Mouse (Mus musculus) limb, embryonic 12.5 days (tissue): ENCODE measurements around the gene Tsc22d1. TPM values are rescaled to one million over a fixed set of nuclear protein-coding genes. Genes with fewer than 3 reads are reported as not detected.

Experiments used
- ATAC-seq: fragments of 200-750 bp; cut with Nextera tagmentation; 2 replicates; pipeline ENCODE4 v1.8.0; 2017; ENCODE audit warnings: low read depth, moderate TSS enrichment; ENCODE audit not compliant: insufficient number of reproducible peaks, insufficient read depth, low FRiP score, low TSS enrichment
- H3K27ac ChIP-seq: fragments of 300-500 bp; sonication (generic); 2 replicates; pipeline ENCODE4 v1.5.1; 2016; ENCODE audit warnings: mild to moderate bottlenecking, moderate library complexity
- H3K27me3 ChIP-seq: fragments of 300-500 bp; sonication (generic); 2 replicates; pipeline ENCODE4 v1.6.1; 2016; ENCODE audit warnings: mild to moderate bottlenecking, moderate library complexity
- H3K36me3 ChIP-seq: fragments of 300-500 bp; sonication (generic); 2 replicates; pipeline ENCODE4 v1.6.1; 2016; ENCODE audit warnings: mild to moderate bottlenecking, moderate library complexity
- H3K4me1 ChIP-seq: fragments of 300-500 bp; sonication (generic); replicated peaks from 2 replicates; pipeline ENCODE4 v1.6.1; 2016
- H3K4me2 ChIP-seq: fragments of 300-500 bp; sonication (generic); 2 replicates; pipeline ENCODE4 v1.6.1; 2016; ENCODE audit warnings: mild to moderate bottlenecking, moderate library complexity
- H3K4me3 ChIP-seq: fragments of 300-500 bp; sonication (generic); replicated peaks from 2 replicates; pipeline ENCODE4 v1.5.1; 2016; ENCODE audit warnings: mild to moderate bottlenecking
- H3K9ac ChIP-seq: fragments of 300-500 bp; sonication (generic); replicated peaks from 2 replicates; pipeline ENCODE4 v1.6.1; 2016; ENCODE audit warnings: mild to moderate bottlenecking, moderate library complexity
- H3K9me3 ChIP-seq: fragments of 300-500 bp; sonication (generic); 2 replicates; pipeline ENCODE4 v1.6.1; 2016; ENCODE audit warnings: mild to moderate bottlenecking, moderate library complexity
- WGBS: fragments of 180-500 bp; shearing (Covaris S2); methylation state at CpG from one replicate; pipeline ENCODE4 v1.1.7; 2016; 5-methylcytosine and 5-hydroxymethylcytosine counted together
- polyA plus RNA-seq: library from polyadenylated mRNA; unstranded; fragments of >200 nt; fragmentation: Nextera tagmentation; extraction: Ambion mirVana; gene quantifications from 2 replicates; pipeline ENCODE4 v1.2.1, GENCODE M21; 2016

The Tsc22d1 gene
- polyA plus RNA-seq, 1 experiment from 2014 or later: 610 TPM

DNA sequence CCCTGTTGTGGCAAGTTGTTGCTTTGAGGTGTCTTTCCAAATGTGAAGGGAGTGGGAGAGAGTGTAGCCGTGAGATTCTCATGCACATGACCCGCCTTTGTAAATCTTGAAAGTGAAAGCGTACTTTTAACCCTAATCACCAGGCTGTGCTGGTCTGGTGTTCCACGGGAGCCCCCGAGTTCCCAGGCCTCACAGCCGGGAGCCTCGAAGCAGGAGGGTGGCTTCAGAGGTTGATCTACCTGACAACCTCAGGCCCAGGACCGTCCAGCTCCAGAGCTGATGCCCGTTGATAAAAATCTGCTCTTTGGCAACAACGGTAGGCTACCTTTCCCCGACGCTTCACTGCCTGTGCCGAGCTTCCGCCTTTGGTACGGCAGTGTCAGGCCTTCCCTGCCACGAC lies 72.8 kb downstream of the Tsc22d1 start:
- H3K27me3 ChIP-seq: no peaks in the 10 kb centered on the region
- H3K4me3 ChIP-seq: no peak overlapping the region
- H3K27ac ChIP-seq: peak overlapping the region; percentile 91
- no peaks in the 10 kb centered on the region for H3K9me3 ChIP-seq
- 0 out of 2 replicates have a peak overlapping the region, but pooled peaks have one; percentile 5 for H3K4me2 ChIP-seq
- no peaks in the 10 kb centered on the region for H3K36me3 ChIP-seq
- ATAC-seq: no peak
- H3K9ac ChIP-seq: 0 out of 2 replicates have a peak overlapping the region, but pooled peaks have one; percentile 23
- peaks cover 24% of the 10 kb centered on the region for H3K4me1 ChIP-seq
- 76% methylated on average over 16 of the region's 16 CpGs for WGBS

DNA sequence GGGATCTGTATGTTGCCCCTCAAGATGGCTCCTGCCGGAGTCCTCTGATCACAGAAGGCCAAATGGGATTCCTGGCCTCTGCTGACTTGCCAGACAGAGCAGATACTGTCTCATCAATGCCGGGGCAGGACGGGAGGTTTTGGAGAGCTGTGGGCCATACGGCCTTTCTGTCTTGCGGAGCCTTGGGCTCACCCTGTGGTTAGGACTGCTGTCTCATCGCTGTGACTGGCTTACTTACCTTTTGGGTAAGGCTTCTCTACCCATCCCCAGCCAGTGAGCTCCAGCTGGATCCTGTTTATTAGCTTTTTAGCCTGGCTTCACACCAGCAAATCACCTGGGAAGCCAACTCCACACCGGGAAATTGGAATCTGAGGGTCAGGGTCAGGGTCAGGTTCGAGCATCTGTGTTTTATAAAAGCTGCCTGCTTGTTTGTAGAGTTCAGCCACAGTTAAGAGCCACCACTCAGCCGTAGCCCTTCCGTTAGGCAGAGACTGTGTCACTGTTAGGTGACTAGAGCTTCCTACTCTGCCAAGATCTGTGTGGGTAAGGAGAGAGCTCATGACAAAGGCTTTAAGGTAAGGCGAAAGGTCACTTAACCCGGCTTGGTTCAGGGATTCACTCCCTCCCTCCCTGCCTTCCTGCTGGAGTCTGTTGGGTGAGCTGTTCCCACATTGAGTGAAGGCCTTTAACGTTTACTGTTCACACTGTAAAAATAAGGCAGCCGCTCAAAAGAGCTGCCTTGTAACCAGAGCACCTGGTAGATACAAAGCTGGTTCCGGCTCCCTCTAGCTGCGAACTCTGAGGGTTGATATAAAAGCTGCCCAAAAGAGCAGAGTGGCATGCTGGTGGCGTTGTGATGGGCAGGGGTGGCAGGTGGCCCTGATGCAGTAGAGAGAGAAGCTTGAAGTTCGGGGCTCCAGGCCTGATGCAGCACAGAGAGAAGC lies 73.6 kb downstream of the Tsc22d1 start:
- no peaks in the 10 kb centered on the region for H3K9me3 ChIP-seq
- H3K9ac ChIP-seq: 0 out of 2 replicates have a peak overlapping the region, but pooled peaks have one; percentile 23
- peak overlapping the region; percentile 5; the same call in 1 of the 2 replicates for H3K4me2 ChIP-seq
- peak overlapping the region; percentile 91 for H3K27ac ChIP-seq
- ATAC-seq: peak; percentile 50
- WGBS: 30% methylated on average over 18 of the region's 18 CpGs
- no peak overlapping the region for H3K4me3 ChIP-seq
- peaks cover 24% of the 10 kb centered on the region for H3K4me1 ChIP-seq
- no peaks in the 10 kb centered on the region for H3K27me3 ChIP-seq
- 0 out of 2 replicates have a peak, but pooled peaks cover under 1% of the 10 kb centered on the region for H3K36me3 ChIP-seq

DNA sequence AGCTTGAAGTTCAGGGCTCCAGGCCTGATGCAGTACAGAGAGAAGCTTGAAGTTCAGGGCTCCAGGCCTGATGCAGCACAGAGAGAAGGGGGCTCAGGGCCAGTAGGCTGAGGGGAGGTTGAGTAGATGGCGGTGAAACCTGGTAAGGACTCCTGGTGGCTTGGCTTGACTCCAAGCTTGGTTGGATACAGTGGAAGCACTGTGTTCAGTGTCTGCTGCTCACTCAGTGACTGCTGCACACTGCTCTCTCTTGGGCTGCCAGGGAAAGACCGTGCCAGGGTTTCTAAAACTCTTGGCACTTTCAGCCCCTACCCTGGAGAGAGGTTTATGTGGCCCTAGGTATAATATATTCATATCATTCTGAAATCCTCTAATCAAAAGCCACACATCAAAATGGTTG lies 74.4 kb downstream of the Tsc22d1 start:
- H3K4me2 ChIP-seq: no peak overlapping the region
- H3K9ac ChIP-seq: no peak overlapping the region
- H3K27ac ChIP-seq: peak overlapping the region; percentile 91
- peak; percentile 49; the same call in 1 of the 2 replicates for ATAC-seq
- no peaks in the 10 kb centered on the region for H3K27me3 ChIP-seq
- 49% methylated on average over 2 of the region's 2 CpGs for WGBS
- no peak overlapping the region for H3K4me3 ChIP-seq
- H3K4me1 ChIP-seq: peaks cover 24% of the 10 kb centered on the region
- 0 out of 2 replicates have a peak, but pooled peaks cover 7% of the 10 kb centered on the region for H3K36me3 ChIP-seq
- no peaks in the 10 kb centered on the region for H3K9me3 ChIP-seq

- 53% methylated on average over 5 of the region's 5 CpGs for WGBS
- no peak overlapping the region for H3K27ac ChIP-seq
- H3K4me2 ChIP-seq: no peak overlapping the region
- peaks cover 13% of the 10 kb centered on the region for H3K4me1 ChIP-seq
- no peaks in the 10 kb centered on the region for H3K9me3 ChIP-seq
- H3K36me3 ChIP-seq: 0 out of 2 replicates have a peak, but pooled peaks cover 7% of the 10 kb centered on the region
- no peaks in the 10 kb centered on the region for H3K27me3 ChIP-seq
- no peak overlapping the region for H3K4me3 ChIP-seq
- H3K9ac ChIP-seq: no peak overlapping the region
- ATAC-seq: no peak
Observed at GRCm38 (mm10) chr14:76495022-76495421, 80.3 kb downstream of the Tsc22d1 start.

DNA sequence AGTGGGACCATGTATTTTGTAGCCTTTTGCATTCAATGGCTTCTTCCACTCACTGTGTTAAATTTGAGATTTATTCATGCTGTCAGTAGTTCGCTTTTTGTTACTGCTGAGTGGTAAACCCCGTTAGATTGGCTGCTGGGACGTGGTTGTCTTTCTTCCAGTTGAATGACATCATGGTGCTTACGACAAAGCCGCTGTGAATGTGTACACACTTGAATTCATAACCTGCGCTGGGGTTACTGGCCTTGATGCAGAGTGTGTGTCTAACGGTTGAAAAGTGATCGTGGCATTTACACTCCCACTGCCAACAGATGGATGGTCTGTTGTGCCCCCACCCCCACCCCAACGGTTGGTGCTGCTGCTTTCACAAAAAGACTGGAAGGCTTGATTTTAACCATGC lies 82.4 kb downstream of the Tsc22d1 start:
- Histone ChIP-seq H3K4me3 (no peak overlapping the region), H3K4me1 (peaks cover 15% of the 10 kb centered on the region)
- 84% methylated on average over 9 of the region's 9 CpGs for WGBS

DNA sequence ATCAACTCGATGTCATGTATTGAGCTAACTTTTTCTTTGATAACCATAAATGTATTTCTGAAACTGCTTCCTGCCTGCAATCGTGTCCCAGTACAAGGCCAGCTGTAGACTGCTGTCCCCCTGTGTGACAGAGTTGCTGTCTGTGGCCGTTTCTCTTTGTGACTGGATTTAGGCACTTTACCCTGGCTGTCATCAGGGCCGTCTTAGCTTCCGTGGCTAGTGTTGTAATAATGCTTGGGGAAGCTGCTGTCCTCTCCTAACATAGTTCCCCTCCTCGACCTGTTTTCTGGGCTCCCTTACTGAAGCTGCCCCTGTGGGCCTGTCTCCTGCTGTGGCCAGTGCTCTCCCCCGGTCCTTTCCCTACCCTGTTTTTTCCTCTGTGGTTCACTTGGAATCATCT lies 83.4 kb downstream of the Tsc22d1 start:
- WGBS: 62% methylated on average over 7 of the region's 7 CpGs
- no peak overlapping the region for H3K4me2 ChIP-seq
- H3K36me3 ChIP-seq: 0 out of 2 replicates have a peak, but pooled peaks cover 7% of the 10 kb centered on the region
- H3K4me1 ChIP-seq: peaks cover 15% of the 10 kb centered on the region
- ATAC-seq: no peak
- H3K27ac ChIP-seq: peak overlapping the region; percentile 31; the same call in 1 of the 2 replicates
- no peaks in the 10 kb centered on the region for H3K27me3 ChIP-seq
- H3K4me3 ChIP-seq: no peak overlapping the region
- H3K9ac ChIP-seq: no peak overlapping the region
- H3K9me3 ChIP-seq: no peaks in the 10 kb centered on the region

More for the DNA sequence above, 82.4 kb downstream of the Tsc22d1 start:
- H3K36me3 ChIP-seq: 0 out of 2 replicates have a peak, but pooled peaks cover 7% of the 10 kb centered on the region
- H3K4me2 ChIP-seq: no peak overlapping the region
- H3K9ac ChIP-seq: no peak overlapping the region
- no peaks in the 10 kb centered on the region for H3K27me3 ChIP-seq
- no peaks in the 10 kb centered on the region for H3K9me3 ChIP-seq
- no peak for ATAC-seq
- H3K27ac ChIP-seq: no peak overlapping the region

DNA sequence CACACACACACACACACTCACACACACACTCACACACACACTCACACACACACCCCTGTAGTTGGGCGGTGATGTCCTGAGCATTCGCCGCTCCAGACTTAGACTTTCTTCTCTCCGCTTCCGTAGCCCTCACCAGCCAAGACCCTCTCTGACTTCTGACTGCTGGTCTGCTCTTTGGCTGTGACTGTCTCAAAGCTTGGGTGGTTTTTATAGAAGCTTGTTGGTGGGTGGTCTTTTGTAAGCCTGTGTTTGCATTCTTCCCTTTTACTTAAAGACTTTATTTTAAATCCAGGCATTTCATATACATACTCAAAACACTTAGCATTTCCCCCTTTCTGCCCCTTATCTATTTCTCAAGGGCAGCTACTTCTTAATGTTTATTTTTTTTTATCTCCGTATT lies 84.7 kb downstream of the Tsc22d1 start:
- H3K4me2 ChIP-seq: no peak overlapping the region
- ATAC-seq: no peak
- H3K27ac ChIP-seq: no peak overlapping the region
- H3K27me3 ChIP-seq: no peaks in the 10 kb centered on the region
- 80% methylated on average over 6 of the region's 6 CpGs for WGBS
- H3K4me3 ChIP-seq: no peak overlapping the region
- no peaks in the 10 kb centered on the region for H3K36me3 ChIP-seq
- no peaks in the 10 kb centered on the region for H3K9me3 ChIP-seq
- H3K9ac ChIP-seq: no peak overlapping the region
- peaks cover 23% of the 10 kb centered on the region for H3K4me1 ChIP-seq

DNA sequence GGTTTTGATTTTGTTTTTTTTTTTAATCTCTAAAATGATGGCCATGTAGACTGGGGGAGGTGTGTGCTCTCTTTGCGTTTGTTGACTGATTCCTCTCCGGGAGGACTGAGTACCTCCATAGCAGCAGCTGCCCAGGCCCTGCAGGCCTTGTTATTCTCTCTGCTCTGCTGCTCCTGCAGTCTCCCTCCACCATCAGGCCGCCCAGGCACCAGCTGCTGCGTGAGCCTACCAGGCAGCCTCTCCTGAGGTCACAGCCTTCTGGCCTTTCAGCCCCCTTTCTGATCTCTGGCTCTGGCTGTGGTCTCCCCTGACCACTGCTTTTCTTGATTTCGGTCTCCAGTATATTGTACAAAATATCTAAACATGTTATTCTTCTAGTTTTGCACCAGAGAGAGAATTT lies 85.3 kb downstream of the Tsc22d1 start:
- Histone ChIP-seq H3K4me2 (no peak overlapping the region), H3K9me3 (no peaks in the 10 kb centered on the region), H3K4me1 (peaks cover 21% of the 10 kb centered on the region), H3K36me3 (no peaks in the 10 kb centered on the region), H3K27ac (no peak overlapping the region), H3K27me3 (no peaks in the 10 kb centered on the region), H3K9ac (no peak overlapping the region), H3K4me3 (no peak overlapping the region)
- no peak for ATAC-seq
- 37% methylated on average over 5 of the region's 5 CpGs for WGBS

- Histone ChIP-seq H3K36me3 (peaks cover 21% of the 10 kb centered on the region), H3K27ac (peak overlapping the region; percentile 100), H3K9ac (no peak overlapping the region; the same call in 1 of the 2 replicates), H3K9me3 (no peaks in the 10 kb centered on the region), H3K4me3 (peak overlapping the region; percentile 76), H3K4me1 (peaks cover 34% of the 10 kb centered on the region), H3K4me2 (peak overlapping the region; percentile 94), H3K27me3 (no peaks in the 10 kb centered on the region)
- 7% methylated on average over 13 of the region's 13 CpGs for WGBS
- no peak for ATAC-seq
Observed at GRCm38 (mm10) chr14:76503231-76503851, 88.6 kb downstream of the Tsc22d1 start.

DNA sequence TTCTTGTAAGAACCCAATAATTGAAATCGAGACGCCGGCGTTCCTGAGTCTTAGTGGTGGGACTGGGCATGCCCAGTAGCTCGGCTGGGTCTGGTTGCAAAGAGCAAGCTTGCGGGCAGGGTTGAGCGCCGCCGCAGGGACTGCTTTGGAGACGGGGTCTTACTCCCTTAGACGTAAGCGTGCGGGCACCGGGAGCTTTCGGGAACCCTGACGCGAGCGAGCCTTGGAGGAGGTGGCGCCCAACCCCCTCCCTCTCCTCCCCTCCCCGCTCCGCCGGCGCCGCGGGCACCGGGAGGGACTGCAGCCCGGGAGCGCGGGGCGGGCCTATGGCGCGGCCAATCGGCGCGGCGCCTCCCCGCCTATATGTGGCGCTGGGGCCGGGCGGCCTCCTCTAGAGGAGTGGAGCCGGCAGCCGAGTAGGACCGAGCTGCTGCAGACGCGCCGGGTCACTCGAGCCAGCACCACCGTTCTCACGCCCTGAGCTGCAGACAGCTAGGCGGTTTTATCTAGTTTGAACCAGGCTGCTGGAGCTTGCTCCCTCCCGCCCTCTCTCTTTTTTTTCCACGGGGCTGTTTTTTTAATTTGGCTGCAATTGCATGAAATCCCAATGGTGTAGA lies 89.5 kb downstream of the Tsc22d1 start:
- 1% methylated on average over 40 of the region's 52 CpGs for WGBS
- H3K36me3 ChIP-seq: peaks cover 21% of the 10 kb centered on the region
- ATAC-seq: peak; percentile 94

GRCm38 (mm10) chr14:76505101-76505438 lies 90.3 kb downstream of the Tsc22d1 start:
- Histone ChIP-seq H3K9ac (peak overlapping the region; percentile 97), H3K4me1 (peaks cover 28% of the 10 kb centered on the region), H3K27me3 (no peaks in the 10 kb centered on the region), H3K36me3 (peaks cover 26% of the 10 kb centered on the region), H3K4me2 (peak overlapping the region; percentile 94), H3K27ac (peak overlapping the region; percentile 100), H3K4me3 (peak overlapping the region; percentile 76), H3K9me3 (no peaks in the 10 kb centered on the region)
- 1% methylated on average over 10 of the region's 10 CpGs for WGBS
- no peak for ATAC-seq

More for the DNA sequence above, 89.5 kb downstream of the Tsc22d1 start:
- Histone ChIP-seq H3K27ac (peak overlapping the region; percentile 100), H3K4me3 (peak overlapping the region; percentile 76), H3K9me3 (no peaks in the 10 kb centered on the region), H3K4me2 (peak overlapping the region; percentile 94), H3K4me1 (peaks cover 33% of the 10 kb centered on the region), H3K9ac (peak overlapping the region; percentile 97), H3K27me3 (no peaks in the 10 kb centered on the region)
